8 mouse cellular contexts compared by ENCODE assay signal in the genomic region with DNA sequence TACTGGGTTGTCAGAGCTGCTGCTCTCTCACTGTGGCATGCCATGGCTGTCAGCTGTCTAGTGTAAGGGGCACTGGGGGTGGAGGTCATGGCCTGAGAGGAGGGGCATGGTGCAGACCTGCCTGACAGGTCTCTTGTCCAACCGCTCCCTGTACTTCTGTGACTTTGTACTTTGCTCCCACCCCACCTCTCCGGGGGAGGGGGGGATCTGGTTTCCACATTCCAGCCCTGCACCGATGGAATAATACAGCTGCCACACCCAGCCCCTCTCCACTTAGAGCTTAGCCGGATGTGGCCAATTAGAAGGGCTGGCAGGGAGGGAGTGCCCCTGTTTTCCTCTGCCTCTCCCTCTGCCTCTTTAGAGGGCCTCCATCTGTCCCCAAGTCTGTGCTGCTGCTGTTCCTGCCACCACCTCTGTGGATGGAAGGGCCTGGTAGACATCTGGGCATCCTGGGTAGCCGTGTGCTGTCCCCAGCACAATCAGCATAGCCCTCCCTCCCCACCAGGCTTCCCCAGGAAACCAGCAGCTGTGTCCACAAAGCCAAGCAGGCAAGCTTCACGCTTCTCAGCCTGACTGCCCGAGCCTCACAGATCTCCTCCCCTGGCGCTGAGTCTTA. TPM values are rescaled to one million over a fixed set of nuclear protein-coding genes. Genes with fewer than 3 reads are reported as not detected.
DNase-seq lines count a peak whose midpoint lies in the region; ATAC-seq and TF ChIP-seq lines count a peak whose summit lies in the region.

No protein-coding gene starts in this region.

- TF ChIP-seq CTCF in midbrain, postnatal 0 days (IDR thresholded peaks at IDR 0.05): no peak

- no peak for DNase-seq in heart, adult 18-20 months
- DNase-seq in kidney, postnatal 36 days: peak; percentile 88 to 91
- DNase-seq in mesoderm, embryonic 11.5 days (ENCODE audit: low read depth, low spot score): peak; percentile 60
- no peak for DNase-seq in gastrocnemius, postnatal 36 days
- DNase-seq in midbrain, postnatal 0 days (ENCODE audit: low spot score): no peak
- no peak for DNase-seq in adipocyte (ENCODE audit: low spot score)

- H3K27ac ChIP-seq in heart, embryonic 16.5 days (ENCODE audit: low read length): peak overlapping the region; percentile 41
- peak overlapping the region; percentile 87 for H3K27ac ChIP-seq in embryonic facial prominence, embryonic 15.5 days (replicated peaks)
- no peak overlapping the region for H3K27ac ChIP-seq in midbrain, postnatal 0 days (ENCODE audit: low read depth, low read length)

- H3K9ac ChIP-seq in heart, embryonic 16.5 days (ENCODE audit: low read length): no peak overlapping the region
- no peak overlapping the region for H3K9ac ChIP-seq in embryonic facial prominence, embryonic 15.5 days
- H3K9ac ChIP-seq in midbrain, postnatal 0 days (replicated peaks; ENCODE audit: low read length, poor library complexity, severe bottlenecking): no peak overlapping the region

- H3K9me3 ChIP-seq in heart, embryonic 16.5 days (replicated peaks; ENCODE audit: control insufficient read depth, low read length): no peaks in the 10 kb centered on the region
- H3K9me3 ChIP-seq in embryonic facial prominence, embryonic 15.5 days (replicated peaks): no peaks in the 10 kb centered on the region
- no peaks in the 10 kb centered on the region for H3K9me3 ChIP-seq in midbrain, postnatal 0 days (ENCODE audit: low read length)

- no peak overlapping the region for H3K4me2 ChIP-seq in heart, embryonic 16.5 days (ENCODE audit: low read depth, low read length)
- H3K4me2 ChIP-seq in embryonic facial prominence, embryonic 15.5 days (replicated peaks): 0 out of 2 replicates have a peak overlapping the region, but pooled peaks have one; percentile 2
- H3K4me2 ChIP-seq in midbrain, postnatal 0 days (ENCODE audit: low read depth, low read length, poor library complexity, severe bottlenecking): no peak overlapping the region

- H3K36me3 ChIP-seq in heart, embryonic 16.5 days (ENCODE audit: control insufficient read depth, insufficient read depth): peaks cover 59% of the 10 kb centered on the region
- peaks cover 82% of the 10 kb centered on the region for H3K36me3 ChIP-seq in embryonic facial prominence, embryonic 15.5 days
- peaks cover 65% of the 10 kb centered on the region for H3K36me3 ChIP-seq in midbrain, postnatal 0 days (ENCODE audit: insufficient read depth, low read length)

- H3K27me3 ChIP-seq in heart, embryonic 16.5 days (ENCODE audit: control insufficient read depth, insufficient read depth, low read length): no peaks in the 10 kb centered on the region
- H3K27me3 ChIP-seq in embryonic facial prominence, embryonic 15.5 days: no peaks in the 10 kb centered on the region
- H3K27me3 ChIP-seq in midbrain, postnatal 0 days (ENCODE audit: insufficient read depth, low read length): no peaks in the 10 kb centered on the region

- H3K4me1 ChIP-seq in heart, embryonic 16.5 days (ENCODE audit: control insufficient read depth, insufficient read depth, low read length): peaks cover 7% of the 10 kb centered on the region; the same call in 1 of the 2 replicates
- peaks cover 35% of the 10 kb centered on the region for H3K4me1 ChIP-seq in embryonic facial prominence, embryonic 15.5 days
- H3K4me1 ChIP-seq in midbrain, postnatal 0 days (ENCODE audit: insufficient read depth, low read length): no peaks in the 10 kb centered on the region

- 0 out of 2 replicates have a peak, but pooled peaks have one; percentile 14 for ATAC-seq in heart, embryonic 16.5 days (replicated peaks; ENCODE audit: extremely low read depth, insufficient read depth, low FRiP score)
- peak; percentile 84 for ATAC-seq in embryonic facial prominence, embryonic 15.5 days (ENCODE audit: insufficient number of reproducible peaks, low FRiP score, low TSS enrichment, low read depth)
- ATAC-seq in midbrain, postnatal 0 days (ENCODE audit: low FRiP score): no peak

- intact Hi-C loops in gastrocnemius, postnatal 36 days (cut with DNase I): no loop called here

- no peak overlapping the region for H3K4me3 ChIP-seq in heart, embryonic 16.5 days (ENCODE audit: low read length)
- H3K4me3 ChIP-seq in embryonic facial prominence, embryonic 15.5 days (replicated peaks): no peak overlapping the region
- no peak overlapping the region for H3K4me3 ChIP-seq in midbrain, postnatal 0 days (ENCODE audit: low read depth, low read length)

- 36% methylated on average over 8 of the region's 8 CpGs for WGBS in heart, embryonic 16.5 days
- WGBS in embryonic facial prominence, embryonic 15.5 days: 14% methylated on average over 8 of the region's 8 CpGs
- 48% methylated on average over 8 of the region's 8 CpGs for WGBS in midbrain, postnatal 0 days

RNA-seq across cellular contexts. Expression of gene Mgat3, which starts 14.1 kb away (rescaled TPM):
- 1.3 and 1.5 TPM in 2 replicates for polyA plus RNA-seq in heart, embryonic 16.5 days (2015; fragmentation: Nextera tagmentation; extraction: Ambion mirVana)
- 1 to 10 TPM; 4.3 to 5.2 TPM for total RNA-seq in heart, adult 18-20 months (2021)
- polyA plus RNA-seq in embryonic facial prominence, embryonic 15.5 days (2015; fragmentation: Nextera tagmentation; extraction: Ambion mirVana): 4.6 and 5.5 TPM in 2 replicates
- total RNA-seq in gastrocnemius, postnatal 36 days (2021): under 1 TPM; 0.64 to 0.96 TPM
- 101 and 103 TPM in 2 replicates for total RNA-seq in midbrain, postnatal 0 days (2014; rRNA removed)
- polyA plus RNA-seq in midbrain, postnatal 0 days (2015; fragmentation: Nextera tagmentation; extraction: Ambion mirVana): 13.3 and 14.4 TPM in 2 replicates

RNA-seq across cellular contexts. Expression of gene Tab1, which starts 26.5 kb away (rescaled TPM):
- 29.9 and 33.4 TPM in 2 replicates for polyA plus RNA-seq in heart, embryonic 16.5 days (2015; fragmentation: Nextera tagmentation; extraction: Ambion mirVana)
- 10 to 100 TPM; 14.8 to 18.4 TPM for total RNA-seq in heart, adult 18-20 months (2021)
- polyA plus RNA-seq in embryonic facial prominence, embryonic 15.5 days (2015; fragmentation: Nextera tagmentation; extraction: Ambion mirVana): 38.2 and 38.7 TPM in 2 replicates
- 10 to 100 TPM; 11.9 to 16.4 TPM for total RNA-seq in gastrocnemius, postnatal 36 days (2021)
- total RNA-seq in midbrain, postnatal 0 days (2014; rRNA removed): 43.5 and 58.5 TPM in 2 replicates
- polyA plus RNA-seq in midbrain, postnatal 0 days (2015; fragmentation: Nextera tagmentation; extraction: Ambion mirVana): 23.6 and 27.9 TPM in 2 replicates

Comparison
In these comparisons a context has a peak if more than half of its experiments do, and no peak if none do; other contexts are left out.
1. DNase-seq: peak in kidney, postnatal 36 days (2 of 2) and mesoderm, embryonic 11.5 days (single experiment); none in heart, adult 18-20 months (0 of 2), gastrocnemius, postnatal 36 days (0 of 2), midbrain, postnatal 0 days (single experiment) and adipocyte (single experiment).
2. RNA of gene Mgat3, which starts 14.1 kb away (total RNA-seq): 101 to 103 TPM in midbrain, postnatal 0 days; 4.3 to 5.2 TPM in heart, adult 18-20 months and 0.64 to 0.96 TPM in gastrocnemius, postnatal 36 days; every median in the first group is over 10 times any median in the second.